Mouse (Mus musculus): Measurements from ENCODE around the gene Nsun5. TPM values are rescaled to one million over a fixed set of nuclear protein-coding genes. Genes with fewer than 3 reads are reported as not detected.

Gene Nsun5
- polyA plus RNA-seq, 1 experiment from 2014 or later = 36.1 TPM

DNA sequence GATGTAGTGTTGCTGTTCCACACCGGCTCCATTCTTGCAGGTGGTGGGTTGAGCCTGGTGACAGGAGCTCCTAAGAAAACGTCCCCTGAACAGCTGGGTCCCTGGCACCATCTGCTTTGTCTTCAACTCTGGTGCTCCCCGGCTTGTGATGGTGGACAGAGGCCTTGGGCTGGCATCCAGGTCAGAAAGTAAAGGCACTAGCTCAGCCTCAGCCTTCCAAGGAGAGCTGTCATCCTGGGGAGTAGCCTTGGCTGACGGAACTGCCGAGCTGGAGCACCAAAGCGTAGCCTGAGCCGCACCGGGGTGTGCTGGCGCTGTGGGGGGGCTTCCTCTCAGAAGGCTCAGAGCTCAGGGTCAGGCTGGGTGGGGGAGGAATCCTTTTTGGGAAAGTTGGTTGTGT lies 40.5 kb downstream of the Nsun5 start:
- no peak overlapping the region for H3K4me3 ChIP-seq
- 89% methylated on average over 9 of the region's 9 CpGs for WGBS
- H3K27me3 ChIP-seq = no peaks in the 10 kb centered on the region
- no peak overlapping the region for H3K9ac ChIP-seq
- ATAC-seq (ENCODE audit: low FRiP score) = no peak
- peaks cover 56% of the 10 kb centered on the region for H3K36me3 ChIP-seq
- no peaks in the 10 kb centered on the region for H3K4me1 ChIP-seq
- H3K9me3 ChIP-seq (replicated peaks) = no peaks in the 10 kb centered on the region
- no peak overlapping the region for H3K27ac ChIP-seq
- no peak overlapping the region for H3K4me2 ChIP-seq (replicated peaks)

Small RNAs within 50 kb of the gene (microRNA-seq; reads per million reads assigned to microRNA genes)
- gene Mir7033 = 1.4 reads per million

Other genes starting within 250 kb of the Nsun5 start
- 26.9 and 27.2 TPM in 2 replicates for gene Tbl2, start 220.3 kb upstream of the Nsun5 start, polyA plus RNA-seq (2016; fragmentation: Nextera tagmentation; extraction: Ambion mirVana)
- 45.1 and 45.9 TPM in 2 replicates for gene Bcl7b, start 201.7 kb upstream of the Nsun5 start, polyA plus RNA-seq (2016; fragmentation: Nextera tagmentation; extraction: Ambion mirVana)
- 63.6 and 63.7 TPM in 2 replicates for gene Baz1b, start 182.7 kb upstream of the Nsun5 start, polyA plus RNA-seq (2016; fragmentation: Nextera tagmentation; extraction: Ambion mirVana)
- gene Fzd9, start 118.7 kb upstream of the Nsun5 start, polyA plus RNA-seq (2016; fragmentation: Nextera tagmentation; extraction: Ambion mirVana) = 16.0 and 16.2 TPM in 2 replicates
- not detected in 2 replicates for gene Fkbp6, start 19.9 kb upstream of the Nsun5 start, polyA plus RNA-seq (2016; fragmentation: Nextera tagmentation; extraction: Ambion mirVana)
- gene Trim50, start 16.7 kb upstream of the Nsun5 start, polyA plus RNA-seq (2016; fragmentation: Nextera tagmentation; extraction: Ambion mirVana) = not detected in 2 replicates
- 20.0 and 21.7 TPM in 2 replicates for gene Pom121, start 24.6 kb downstream of the Nsun5 start, polyA plus RNA-seq (2016; fragmentation: Nextera tagmentation; extraction: Ambion mirVana)
- gene Hip1, start 175.2 kb downstream of the Nsun5 start, polyA plus RNA-seq (2016; fragmentation: Nextera tagmentation; extraction: Ambion mirVana) = 67.8 and 68.0 TPM in 2 replicates
- not detected in 2 replicates for gene Ccl26, start 193.6 kb downstream of the Nsun5 start, polyA plus RNA-seq (2016; fragmentation: Nextera tagmentation; extraction: Ambion mirVana)
- 2.0 and 3.1 TPM in 2 replicates for gene Ccl24, start 203.1 kb downstream of the Nsun5 start, polyA plus RNA-seq (2016; fragmentation: Nextera tagmentation; extraction: Ambion mirVana)